Mouse (Mus musculus) kidney, postnatal 10 days (tissue): ENCODE measurements around the gene Stard8.
"Not testable (repeated sequence)": the region's sequence is repeated elsewhere in the genome, so short reads cannot be mapped to it uniquely, and the experiment has no call there.

ENCODE experiments used
- DNase-seq: peaks from one replicate; pipeline ENCODE4 v3.0.0; 2021; ENCODE audit warnings: mixed read lengths

The Stard8 gene

DNA sequence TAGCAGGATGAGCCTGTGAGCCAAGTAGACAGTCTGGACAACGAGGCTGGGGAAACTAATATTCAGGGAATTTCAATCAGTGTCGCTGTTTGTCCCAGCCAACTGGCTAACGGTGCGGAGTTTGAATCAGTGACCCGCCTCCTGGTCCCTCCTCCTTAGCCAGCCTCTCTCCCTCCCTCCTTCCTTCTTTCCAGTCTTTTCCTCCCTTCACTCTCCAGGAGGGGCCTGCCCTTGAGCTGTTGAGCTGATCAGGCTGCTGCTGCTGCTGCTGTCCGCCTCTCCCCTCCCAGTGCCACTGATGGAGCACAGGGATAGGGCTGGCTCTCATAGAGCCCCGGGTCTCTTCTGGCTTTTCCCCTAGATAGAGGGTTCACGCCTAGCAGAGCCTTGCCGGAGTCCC, at the start of gene Stard8:
Stard8 (plus strand) TSS at position 203 of the 400 bp plus-strand sequence.
- peak; percentile 45 for DNase-seq

DNA sequence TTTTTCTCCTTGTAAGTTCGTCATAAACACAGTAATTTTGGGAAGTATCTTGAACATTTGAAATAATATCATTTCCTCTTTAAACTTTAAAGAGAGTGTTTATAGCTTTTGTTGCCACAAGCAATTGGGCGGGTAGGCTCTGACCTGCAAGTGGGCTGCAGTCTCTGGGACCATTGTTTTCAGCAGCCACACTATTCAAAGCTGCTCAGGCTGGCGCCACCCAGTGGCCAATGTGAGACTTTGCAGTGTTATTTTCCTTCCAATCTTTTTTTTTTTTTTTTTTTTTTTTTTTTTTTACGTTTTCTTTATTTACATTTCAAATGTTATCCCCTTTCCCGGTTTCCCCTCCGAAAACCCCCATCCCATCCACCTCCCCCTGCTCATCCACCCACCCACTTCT, 49.1 kb upstream of the Stard8 start:
- peak; percentile 35 for DNase-seq

DNA sequence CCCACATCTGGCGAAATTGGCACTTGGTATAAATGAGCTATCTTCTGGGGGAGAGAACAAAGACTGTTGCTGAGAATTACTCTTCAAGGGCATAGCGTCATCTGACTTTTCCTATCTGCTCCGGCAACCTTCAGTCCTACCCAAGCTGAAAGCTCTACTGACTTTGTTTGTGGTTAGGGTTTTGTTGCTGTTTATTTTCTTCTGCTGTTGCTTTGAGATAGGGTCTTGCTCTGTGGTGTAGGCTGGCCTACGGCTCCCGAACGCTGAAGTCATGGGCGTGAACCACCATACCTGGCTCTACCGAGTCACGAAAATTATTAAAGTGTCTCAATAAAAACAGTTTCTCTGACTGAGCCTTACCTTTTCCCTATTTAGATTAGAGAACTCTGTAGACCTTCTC, 44.8 kb upstream of the Stard8 start:
- no peak for DNase-seq

DNA sequence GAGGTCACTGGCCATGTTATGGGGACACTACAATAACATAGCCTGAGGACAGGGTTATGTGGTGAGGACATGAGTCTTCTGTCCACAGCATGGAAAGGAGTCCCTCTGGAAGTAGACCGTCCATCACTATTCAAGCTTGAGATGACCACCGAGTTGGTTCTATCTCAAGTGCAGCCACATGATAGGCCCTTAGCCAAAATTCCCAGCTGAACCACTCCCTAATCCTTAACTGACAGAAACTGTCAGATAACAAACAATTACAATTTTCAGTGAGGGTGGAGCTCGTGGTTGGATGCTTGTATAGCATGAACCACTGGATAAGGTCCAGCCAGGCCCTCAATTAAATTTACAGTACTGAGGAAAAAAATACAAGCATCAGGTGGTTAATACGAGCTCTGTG, 44.0 kb upstream of the Stard8 start:
- no peak for DNase-seq

DNA sequence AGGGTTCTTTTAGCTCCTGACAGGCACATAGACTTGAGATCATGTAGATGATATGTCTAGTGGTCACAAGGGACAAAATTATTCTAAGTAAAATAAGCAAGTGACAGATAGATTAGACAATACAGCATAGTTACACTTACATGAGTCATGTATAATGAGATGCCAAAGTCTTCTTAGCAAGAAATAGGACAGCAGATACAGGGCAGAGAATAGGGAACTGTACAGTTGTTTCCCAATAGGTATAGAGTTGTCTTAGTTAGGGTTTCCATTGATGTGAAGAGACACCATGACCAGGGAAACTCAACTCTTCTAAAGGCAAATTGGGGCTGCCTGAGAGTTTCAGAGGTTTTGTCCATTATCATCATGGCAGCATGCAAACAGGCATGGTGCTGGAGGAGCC, 39.3 kb upstream of the Stard8 start:
- DNase-seq = no peak

DNA sequence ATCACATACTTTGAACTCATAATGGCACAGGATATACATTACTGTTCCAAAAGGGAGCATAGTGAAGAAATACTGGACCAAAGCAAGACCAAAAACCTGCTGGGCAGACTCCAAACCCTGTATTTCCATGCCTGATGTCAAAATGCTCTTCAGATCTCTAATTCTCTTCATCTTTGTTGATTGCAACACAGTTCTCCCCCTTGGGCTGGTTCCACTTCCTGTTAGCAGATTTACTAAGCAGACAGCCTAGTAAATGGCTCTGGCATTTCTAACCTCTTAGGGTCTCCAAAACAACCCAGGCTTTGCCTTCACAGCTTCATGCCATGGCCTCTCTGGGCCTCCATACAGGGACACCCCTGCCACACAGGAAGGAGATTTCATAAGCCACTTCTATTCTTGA, 38.5 kb upstream of the Stard8 start:
- no peak for DNase-seq

DNA sequence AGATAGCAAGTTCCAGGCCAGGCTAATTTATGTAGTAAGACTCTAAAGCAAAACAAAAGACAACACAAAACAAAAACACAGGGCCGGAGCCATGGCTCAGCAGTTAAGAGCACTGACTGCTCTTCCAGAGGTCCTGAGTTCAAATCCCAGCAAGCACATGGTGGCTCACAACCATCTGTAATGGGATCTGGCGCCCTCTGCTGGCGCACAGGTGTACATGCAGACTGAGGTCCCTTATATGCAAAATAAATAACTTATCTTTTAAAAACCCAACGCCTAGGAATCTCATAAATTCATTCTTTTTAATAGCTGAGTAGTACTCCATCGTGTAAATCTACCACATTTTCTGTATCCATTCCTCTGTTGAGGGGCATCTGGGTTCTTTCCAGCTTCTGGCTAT, 16.4 kb upstream of the Stard8 start:
- DNase-seq = not testable (repeated sequence)

DNA sequence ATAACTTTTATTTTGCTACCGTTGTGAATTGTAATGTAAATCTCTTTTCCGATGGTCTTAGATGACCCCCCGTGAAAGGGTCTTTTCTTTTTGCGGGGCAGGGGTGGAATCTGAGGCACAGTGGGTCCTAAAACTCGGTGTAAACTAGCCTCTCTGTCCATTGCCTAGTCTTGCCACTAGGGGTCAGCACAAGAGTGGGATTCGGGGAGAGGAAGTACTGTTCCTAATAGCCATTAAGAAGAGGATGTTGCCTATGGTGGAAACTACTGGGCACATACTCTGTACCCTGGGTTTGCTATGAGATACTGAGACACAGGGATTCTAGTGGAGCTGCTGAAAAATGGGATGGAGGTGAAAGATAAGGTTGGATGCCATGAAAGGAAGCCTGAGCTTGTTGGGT, 13.5 kb upstream of the Stard8 start:
- DNase-seq = peak; percentile 77

DNA sequence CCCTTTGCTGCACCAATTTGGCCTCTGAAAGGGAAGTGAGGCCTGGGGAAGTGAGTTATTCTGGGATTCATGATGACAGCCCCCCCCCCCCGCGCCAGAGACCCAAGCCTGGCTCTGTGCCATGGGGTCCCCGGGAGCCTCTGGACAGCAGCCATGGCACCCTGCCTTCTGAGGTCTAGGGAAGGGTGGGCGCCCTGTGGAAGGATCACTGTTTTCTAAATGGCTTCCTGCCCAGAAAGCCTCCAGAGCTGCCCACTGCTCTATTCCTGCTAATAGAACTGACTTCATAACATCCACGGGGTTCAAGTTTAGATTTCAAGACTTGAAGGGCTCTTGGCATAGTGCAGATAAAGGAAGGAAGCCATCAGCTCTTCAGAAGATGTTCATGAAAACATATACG, 983 bp upstream of the Stard8 start:
- peak; percentile 35 for DNase-seq

DNA sequence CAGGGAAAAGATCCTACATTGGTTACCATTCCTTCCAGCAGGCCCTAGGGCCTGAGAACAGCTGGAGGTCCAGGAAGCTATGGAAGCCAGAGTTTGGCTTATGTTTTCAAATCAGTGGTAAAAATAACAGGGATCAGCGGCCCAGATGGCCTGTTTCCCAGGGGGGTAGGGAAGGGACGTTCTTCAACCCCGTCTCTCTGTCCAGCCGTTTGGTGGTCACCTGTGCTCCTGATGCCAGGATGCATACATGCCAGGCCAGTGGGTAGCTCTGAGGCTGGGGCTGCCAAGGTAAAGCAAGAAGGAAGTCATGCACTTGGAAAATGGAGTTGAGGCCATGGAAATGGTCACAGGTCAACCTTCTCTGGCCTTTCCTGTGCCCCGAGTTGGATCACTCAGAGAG, 7.5 kb downstream of the Stard8 start:
- DNase-seq = no peak

DNA sequence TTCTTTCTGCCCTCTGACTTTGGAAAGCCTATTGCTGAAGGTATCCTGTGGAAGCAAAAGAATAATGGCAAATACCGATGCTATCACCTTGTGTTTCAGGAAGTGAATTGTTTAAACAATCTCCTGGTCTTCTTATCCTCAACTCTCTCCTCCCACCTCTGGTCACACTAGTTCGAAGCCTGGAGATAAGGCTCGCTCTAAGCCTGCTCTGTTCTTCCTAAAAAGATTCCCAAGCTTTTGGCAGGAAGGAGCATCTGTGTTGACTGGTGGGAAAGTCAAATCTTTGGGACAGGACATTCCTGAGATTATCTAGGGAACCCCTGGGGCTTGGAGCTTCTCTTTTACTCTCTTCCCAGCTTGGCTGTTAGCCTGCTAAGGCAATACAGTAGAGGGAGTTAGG, 8.2 kb downstream of the Stard8 start:
- no peak for DNase-seq

DNA sequence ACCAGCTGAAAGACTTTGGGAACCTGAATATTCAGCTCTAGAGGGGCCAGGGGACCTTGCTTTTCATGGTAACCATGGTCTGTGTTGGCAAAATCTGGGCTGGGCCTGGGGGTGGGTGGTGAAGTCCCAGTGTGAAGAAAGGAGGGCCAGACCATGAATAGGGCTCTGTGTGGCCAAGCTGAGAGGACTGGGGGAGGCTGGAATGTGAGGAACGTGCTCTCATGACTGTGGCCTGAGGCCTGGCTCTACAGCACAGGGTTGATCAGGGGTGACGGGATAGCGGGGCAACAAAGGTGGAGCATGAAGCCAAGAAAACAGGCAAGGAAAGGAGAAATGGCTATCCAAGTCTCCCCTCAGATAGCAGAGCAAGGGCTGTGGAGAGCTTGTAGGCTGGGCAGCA, 9.4 kb downstream of the Stard8 start:
- DNase-seq = peak; percentile 18

DNA sequence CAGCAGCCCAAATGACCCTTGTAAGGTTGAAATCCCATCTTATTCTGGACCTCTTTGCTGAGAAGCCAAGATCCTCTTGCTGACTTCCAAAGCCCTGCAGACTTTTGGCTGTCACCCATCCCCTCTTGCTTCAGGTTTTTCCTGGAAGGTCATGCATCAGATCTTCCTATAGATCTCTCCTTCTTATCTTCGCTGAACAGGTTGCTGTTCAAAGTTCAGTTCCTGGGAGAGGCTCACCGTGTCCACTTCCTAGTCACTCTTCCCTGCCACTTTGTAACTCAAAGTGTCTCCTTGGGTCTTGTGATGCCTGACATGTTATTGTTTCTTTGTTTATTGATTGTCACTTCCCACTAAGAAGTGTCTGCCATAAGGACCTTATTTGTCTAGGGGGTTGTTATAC, 12.7 kb downstream of the Stard8 start:
- DNase-seq = no peak

DNA sequence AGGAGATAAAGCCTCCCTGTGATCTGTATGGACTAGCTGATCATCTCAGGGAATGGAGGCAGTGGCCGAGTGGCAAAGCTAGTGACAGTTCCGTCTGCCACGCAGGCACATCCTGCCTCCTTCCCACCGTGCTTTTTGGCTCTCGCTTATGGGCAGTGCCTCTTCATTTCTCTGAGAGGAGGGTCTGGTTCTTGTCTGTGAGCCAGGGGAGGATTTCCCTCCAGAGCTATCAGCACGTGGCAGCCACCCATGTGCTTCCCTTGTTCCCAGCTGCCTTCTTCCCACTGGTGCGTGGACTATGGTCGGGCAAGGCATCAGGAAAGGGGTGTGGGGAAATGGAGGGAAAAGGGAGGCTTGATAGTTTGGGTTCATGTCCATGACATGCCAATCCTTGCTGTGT, 13.9 kb downstream of the Stard8 start:
- DNase-seq = no peak

DNA sequence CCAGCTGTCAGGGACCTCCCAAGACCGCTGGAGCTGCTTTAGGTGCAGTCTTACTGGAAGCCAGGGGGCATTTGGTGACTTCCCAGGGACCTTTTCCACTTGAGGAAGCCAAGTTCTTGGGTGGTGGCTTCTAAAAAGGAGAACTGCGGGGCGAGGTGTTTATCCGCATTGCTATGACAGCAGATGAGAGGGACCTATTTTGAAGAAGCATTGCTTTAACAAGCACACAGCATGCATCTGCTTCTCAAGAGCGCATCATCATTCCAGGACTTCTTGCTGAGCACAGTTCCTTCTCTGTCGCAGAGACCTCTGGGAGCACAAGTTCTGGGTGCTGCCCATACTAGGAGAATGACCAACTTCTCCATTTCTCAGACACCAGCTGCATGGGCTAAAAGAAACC, 14.8 kb downstream of the Stard8 start:
- DNase-seq = no peak

DNA sequence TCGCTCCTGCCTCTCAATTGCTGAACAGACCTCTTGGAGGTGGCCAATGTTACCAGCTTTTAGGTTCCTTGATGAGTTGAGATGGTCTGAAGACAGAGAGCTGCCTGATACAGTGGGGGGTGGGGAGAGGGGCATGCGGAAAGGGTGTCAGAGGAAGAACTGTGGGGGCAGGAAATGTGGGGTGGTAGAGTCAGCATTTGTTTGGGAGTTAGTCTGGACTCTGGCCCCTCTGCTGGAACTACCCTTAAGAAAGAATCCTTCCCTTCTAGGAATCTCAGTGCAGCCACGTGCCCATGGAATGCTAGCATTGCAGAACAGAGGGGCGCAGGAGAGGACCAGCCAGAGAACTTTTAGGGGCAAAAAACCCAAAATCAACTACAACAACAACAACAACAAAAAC, 16.3 kb downstream of the Stard8 start:
- no peak for DNase-seq

DNA sequence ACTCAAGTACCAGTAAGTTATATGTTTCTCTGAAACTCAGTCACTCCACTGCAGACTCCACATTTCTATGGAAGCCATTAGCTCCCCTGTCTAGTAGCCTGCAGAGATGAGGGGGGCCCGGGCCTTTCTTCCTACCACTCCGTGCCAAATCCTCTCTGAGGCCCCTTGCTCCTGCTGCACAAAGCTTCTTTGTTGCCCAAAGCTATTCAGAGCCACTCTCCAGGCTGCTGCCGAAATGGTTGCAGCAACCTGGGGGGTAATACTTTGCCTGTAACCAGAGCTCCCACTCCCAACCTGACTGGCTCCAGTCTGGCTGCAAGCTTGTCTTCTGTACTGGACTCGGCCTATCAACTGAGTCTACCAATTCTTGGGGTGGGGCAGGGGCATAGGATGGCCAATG, 17.2 kb downstream of the Stard8 start:
- no peak for DNase-seq

DNA sequence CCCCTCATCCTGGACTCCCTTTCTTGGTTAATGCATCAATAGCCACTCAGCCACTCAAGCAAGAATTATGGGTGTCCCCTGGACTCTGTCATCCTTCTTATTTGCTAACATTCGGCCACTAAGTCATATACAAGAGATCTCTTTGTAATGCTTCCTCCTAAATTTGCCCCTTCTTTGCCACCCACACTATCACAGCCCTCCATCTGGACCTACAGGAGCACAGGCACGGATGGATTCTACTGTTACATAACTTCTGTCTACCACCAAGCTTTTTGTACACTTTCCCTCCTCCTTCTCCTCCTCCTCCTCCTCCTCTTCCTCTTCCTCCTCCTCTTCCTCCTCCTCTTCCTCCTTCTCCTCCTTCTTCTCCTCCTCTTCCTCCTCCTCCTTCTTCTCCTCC, 18.5 kb downstream of the Stard8 start:
- DNase-seq = no peak

DNA sequence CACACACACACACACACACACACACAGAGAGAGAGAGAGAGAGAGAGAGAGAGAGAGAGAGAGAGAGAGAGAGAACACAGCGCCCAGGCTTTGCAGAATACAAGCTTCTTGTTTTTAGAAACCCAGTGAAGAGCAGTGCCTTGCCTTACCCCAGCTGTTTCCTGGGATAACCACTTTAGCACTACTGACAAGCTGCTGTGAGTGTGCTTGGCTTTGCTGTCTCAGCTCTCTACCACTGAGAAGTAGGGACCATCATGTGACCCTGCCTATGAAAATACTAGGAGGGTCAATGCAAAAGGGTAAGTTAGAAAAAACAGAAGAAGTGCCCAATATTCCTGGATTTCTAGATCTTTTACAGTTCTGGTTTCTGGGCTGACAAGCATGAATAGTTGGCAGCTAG, 20.9 kb downstream of the Stard8 start:
- DNase-seq = no peak

DNA sequence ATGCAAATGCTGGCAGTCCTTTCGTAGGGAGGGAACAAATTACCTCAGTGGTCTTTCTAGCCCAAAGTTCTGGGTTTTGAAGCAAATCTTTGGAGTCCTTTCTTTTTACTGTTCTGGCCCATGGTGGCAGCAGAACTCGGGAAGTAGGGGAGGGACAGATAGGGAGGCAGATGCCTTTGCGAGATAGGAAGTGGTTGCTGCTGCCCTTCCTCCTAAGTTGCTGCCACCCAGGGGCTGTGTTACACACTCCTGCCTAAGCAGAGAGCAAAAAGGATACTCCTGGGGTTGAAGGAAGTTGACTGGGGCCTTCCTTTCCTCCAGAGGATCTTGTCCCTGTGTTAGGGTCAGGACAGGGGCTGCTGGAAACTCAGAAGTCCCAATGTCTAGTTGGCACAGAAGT, 32.4 kb downstream of the Stard8 start:
- no peak for DNase-seq

DNA sequence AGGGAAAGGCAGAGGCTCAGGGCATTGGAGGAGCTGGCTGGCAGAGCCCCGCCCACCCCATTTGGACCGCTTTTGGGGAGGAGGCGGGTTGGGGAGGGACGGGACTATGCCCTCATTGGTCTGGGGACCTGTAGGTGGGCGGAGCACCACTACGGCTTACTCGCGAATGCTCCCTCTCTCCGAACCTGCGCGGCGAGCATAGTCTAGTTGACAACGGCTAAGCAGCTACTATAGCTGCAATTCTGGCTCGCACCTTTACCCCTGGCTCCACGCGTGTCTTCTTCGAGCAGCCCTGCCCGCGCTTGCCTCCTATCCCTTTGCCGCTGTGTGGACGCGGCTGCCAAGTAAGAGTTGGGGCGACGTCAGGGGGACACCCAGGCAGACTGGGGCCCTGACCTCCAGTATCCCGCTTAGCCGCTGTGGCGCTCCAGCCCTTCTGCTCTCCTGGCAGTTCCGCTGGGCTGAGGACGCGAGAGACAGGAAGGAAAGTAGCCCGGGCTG, 39.5 kb downstream of the Stard8 start:
- DNase-seq = peak; percentile 91

DNA sequence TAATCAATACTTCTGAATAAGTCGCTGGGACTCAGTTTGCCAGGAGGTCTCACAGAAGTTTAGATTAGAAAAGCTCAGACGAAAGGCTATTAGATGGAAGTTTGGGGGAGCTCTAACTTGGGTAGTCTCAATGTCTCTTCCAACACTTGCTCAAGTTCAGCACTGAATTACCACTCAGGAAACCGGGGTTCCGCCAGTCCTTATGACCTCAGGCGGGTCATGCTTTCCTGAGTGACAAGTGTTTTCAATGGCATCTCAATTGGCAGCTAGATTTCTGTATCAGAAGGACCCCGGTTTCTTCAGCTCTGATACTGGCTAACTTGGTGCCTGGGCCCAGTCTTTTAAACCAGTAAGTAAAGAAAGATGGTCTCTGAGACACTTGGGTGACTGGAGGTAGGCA, 40.2 kb downstream of the Stard8 start:
- no peak for DNase-seq

DNA sequence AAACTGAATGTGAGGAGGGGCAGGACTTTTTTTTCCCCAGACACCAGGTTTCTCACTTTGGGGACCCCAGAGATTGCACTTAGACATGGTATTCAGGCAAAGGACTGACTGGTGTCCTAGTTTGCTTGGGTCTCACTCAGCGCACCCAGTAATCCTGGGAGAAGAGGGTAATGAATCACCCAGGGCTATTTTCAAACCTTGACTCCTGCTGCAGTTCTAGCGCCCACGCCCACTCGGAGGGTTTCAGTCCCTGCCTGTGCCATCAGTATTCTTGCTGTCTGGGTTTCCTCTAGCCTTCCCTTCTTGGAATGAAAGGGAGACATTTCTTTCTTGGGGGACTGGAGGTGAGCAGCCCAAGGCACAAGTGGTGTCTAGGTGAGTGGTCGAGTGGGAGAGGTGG, 40.7 kb downstream of the Stard8 start:
- DNase-seq = no peak

DNA sequence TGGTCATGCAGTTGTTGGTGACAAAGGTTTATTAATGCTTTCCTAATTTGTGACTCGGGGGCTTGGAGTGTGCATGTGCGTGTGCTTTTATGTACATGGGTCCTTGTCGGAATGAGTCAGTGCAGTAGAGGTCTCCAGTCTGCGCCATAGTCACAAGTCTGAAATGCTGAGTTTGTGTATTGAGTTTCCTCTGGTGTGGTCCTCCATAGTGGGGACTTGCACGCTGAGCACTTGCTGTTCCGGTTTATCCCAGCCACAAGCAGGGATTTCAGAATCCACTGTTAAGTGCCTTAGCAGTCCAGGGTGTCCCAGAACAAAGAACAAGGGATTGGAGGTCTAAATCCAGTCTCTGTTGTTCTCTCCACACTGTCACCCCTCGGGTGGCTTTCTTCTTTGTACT, 42.3 kb downstream of the Stard8 start:
- no peak for DNase-seq

DNA sequence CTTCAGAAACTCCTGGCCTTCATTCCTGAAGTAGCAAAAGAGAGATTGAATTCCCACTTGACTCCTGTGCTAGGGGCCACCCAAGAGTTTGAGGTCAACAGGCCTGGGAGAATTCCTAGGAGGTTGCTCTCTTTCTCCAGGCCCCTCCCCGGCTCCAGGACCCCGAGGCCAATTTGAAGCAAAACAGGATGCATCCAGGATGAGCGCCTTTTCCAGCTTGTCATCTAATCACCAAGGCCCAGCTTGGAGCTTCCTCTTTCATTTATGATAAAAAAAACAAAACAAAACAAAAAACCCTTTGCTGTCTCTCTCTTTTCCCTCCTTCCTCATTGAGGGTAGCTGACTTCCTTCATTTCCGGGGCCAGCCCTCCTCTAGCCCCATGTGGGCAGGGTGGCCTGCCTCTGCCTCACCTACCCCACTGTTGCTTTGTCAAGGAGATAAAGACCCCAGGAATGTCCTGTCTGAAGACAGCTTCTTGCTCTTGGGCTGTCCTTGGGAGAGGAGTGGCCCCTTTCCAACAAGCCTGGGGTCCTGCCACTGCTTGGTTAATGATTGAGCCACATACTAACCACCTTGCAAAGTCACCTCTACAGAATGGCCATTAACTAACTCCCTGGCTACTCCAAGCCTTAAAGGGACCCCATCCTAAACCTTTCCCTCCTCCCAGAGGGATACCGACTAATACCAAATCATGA, 43.5 kb downstream of the Stard8 start:
- peak; percentile 61 for DNase-seq
